Mouse (Mus musculus) liver, adult (tissue): ENCODE data around the gene Ankrd54.

ENCODE experiments used
- GATA4 ChIP-seq: IDR thresholded peaks from 2 replicates; pipeline ENCODE4 v1.6.1; 2014; ENCODE audit warnings: mild to moderate bottlenecking, low read length; ENCODE audit not compliant: insufficient replicate concordance

Ankrd54 gene

DNA sequence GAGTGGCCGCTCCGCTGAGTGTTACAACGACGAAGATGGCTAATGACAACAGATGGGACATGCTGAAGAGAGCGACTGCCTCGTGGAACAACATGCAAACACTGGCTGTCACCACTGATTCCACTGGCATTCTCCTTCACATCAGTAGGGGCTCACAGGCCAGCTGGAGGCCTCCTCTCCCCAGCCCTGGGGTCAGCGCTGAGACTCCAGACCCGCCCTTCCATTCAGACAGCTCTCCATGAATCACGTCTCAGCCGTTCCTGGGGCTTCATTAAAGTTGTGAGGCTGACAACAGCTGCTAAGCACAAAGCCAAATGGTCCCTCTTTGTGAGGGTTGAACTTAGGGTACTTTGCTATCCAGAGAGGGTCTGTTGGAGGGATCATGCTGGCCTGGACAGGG lies 51.1 kb downstream of the Ankrd54 start:
- TF ChIP-seq GATA4, result no peak

DNA sequence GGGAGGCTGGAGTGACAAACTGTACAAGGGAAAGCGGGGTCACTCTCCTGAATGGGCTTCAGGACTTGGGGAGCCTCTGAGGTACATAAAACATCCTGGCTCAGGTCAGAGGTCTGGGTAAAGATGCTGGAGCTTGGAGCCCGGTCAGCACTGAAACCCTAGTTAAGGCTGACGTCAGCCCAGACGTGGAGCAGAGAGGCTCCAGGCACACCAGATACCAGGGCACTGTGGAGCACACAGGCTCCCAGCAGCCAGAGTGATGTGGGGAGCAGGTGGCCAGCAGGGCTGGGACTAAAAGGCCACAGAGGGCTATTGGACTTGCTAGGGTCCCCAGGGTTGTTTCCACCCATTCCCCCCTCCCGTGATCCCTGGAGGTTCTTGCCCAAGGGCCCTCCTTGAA lies 53.0 kb downstream of the Ankrd54 start:
- TF ChIP-seq GATA4, result no peak

DNA sequence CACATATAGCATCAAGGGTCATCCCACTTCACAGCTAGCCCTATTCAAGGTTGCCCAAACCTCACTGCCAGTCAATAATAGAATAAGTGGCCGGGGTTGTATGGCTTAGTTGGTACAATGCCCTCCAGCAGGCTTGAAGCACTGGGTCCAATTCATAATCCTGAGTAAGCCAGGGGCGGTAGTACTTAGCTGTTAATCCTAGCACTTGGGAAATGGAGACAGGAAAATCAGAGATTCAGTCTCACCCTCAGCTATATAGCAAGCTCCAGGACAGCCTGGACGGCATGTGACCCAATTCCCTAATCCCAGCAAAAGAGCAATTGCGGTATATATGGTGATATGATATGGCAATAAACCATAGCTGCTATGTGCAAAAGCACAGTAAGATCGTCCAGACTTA lies 55.6 kb downstream of the Ankrd54 start:
- TF ChIP-seq GATA4, result no peak

DNA sequence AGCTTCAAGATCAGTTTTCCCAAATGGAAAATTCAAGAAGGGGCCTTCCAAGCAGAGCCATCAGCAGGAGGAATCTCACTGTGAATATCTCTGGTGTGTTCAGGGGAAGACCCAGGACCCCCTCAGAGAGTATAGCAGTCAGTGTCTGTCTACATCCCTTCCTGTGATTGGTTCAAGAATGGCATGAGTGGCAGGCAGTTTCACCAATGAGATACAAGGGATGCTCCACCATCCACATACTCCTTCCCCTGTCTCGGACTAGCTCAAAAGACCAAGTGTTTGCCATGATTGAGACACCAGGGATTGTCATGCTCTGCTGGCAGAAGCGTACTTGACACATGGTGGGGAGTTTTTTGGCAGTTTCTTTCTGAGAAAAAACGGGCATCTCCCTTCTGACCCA lies 56.1 kb downstream of the Ankrd54 start:
- TF ChIP-seq GATA4, result no peak

DNA sequence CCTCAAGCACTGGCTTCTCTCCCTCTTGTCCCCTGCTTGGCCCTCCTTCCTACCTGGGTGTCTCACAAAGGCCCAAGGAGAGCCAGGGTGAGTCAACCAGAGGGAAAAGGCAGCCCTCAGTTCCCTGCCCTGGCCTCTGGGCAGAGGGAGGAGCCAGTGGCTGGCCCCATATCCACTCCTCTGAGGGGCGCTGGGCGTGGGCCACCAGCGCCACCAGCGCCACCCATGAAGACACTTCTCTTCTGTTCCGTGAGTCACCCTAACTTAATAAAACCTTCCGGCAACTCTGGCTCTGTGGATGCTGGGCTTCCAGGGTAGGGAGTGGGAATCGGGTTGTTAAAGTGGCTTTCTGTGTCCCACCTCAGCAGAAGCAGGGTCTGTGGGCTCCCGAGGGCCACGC lies 57.1 kb downstream of the Ankrd54 start:
- no peak for TF ChIP-seq GATA4
